Mouse (Mus musculus) stomach, postnatal 0 days (tissue): ENCODE results near the gene Pirt.

Experiments
- CTCF ChIP-seq: IDR thresholded peaks from 2 replicates; pipeline ENCODE4 v1.5.1; 2016; ENCODE audit warnings: antibody characterized with exemption, low read depth, mild to moderate bottlenecking, moderate library complexity
- EP300 ChIP-seq: optimal IDR thresholded peaks from 2 replicates; pipeline ENCODE3; 2016; ENCODE audit warnings: antibody characterized with exemption

DNA sequence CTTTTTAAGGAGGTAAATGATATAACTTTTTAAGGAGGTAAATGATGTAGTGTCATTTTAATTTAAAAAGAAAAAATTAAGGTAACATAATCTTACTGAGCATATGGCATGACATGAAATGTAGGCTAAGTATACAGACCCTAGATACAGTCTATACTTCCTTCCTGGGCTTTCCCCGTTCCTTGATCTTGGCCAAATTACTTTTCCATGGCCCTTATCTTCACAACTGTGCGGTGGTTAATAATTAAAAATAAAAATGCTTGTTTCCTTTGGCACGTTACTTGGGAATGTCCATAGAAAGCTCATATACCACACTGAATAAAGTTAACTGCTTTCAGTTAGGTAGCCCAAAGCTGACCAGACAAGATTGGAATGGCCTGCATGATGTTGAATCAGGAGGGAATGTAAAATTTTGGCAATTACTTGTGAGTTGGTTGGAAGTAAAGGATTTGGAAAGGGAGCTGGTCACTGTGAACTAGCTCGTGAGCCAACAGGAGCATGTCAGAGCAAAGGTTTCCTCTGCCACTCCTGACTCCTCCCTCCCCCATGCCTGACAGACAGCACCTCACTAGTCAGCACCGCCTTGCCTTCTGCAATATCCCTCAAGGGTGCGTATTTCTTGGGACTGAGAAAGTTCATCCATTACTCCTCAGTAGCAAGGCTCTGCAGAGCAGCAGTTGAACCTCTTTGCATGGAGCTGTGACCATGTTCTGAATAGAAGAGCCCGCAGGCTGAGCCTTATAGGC lies 22.8 kb downstream of the Pirt start:
- TF ChIP-seq CTCF (peak; percentile 4; the same call in 1 of the 2 replicates), EP300 (no peak)
